Mouse (Mus musculus) kidney, embryonic 16.5 days (tissue): ENCODE data around the gene Rnaseh2b. TPM values are rescaled to one million over a fixed set of nuclear protein-coding genes. Genes with fewer than 3 reads are reported as not detected.

Source experiments
- ATAC-seq: fragments of 200-750 bp; cut with Nextera tagmentation; 2 replicates; pipeline ENCODE4 v1.8.0; 2017; ENCODE audit warnings: moderate TSS enrichment; ENCODE audit not compliant: low FRiP score, low TSS enrichment
- H3K27ac ChIP-seq: fragments of 300-500 bp; sonication (generic); 2 replicates; pipeline ENCODE4 v1.5.1; 2014; ENCODE audit warnings: low read length
- H3K27me3 ChIP-seq: fragments of 300-500 bp; sonication (generic); 2 replicates; pipeline ENCODE4 v1.6.1; 2014; ENCODE audit warnings: low read length, control low read depth, mixed read lengths; ENCODE audit not compliant: insufficient read depth
- H3K36me3 ChIP-seq: fragments of 300-500 bp; sonication (generic); 2 replicates; pipeline ENCODE4 v1.6.1; 2014; ENCODE audit warnings: low read length, control low read depth, mixed read lengths; ENCODE audit not compliant: insufficient read depth
- H3K4me1 ChIP-seq: fragments of 300-500 bp; sonication (generic); 2 replicates; pipeline ENCODE4 v1.6.1; 2014; ENCODE audit warnings: low read length, control low read depth, mixed read lengths; ENCODE audit not compliant: insufficient read depth
- H3K4me2 ChIP-seq: fragments of 300-500 bp; sonication (generic); replicated peaks from 2 replicates; pipeline ENCODE4 v1.6.1; 2014; ENCODE audit warnings: low read depth, low read length
- H3K4me3 ChIP-seq: fragments of 300-500 bp; sonication (generic); 2 replicates; pipeline ENCODE4 v1.5.1; 2014; ENCODE audit warnings: mild to moderate bottlenecking, low read length
- H3K9ac ChIP-seq: fragments of 300-500 bp; sonication (generic); replicated peaks from 2 replicates; pipeline ENCODE4 v1.6.1; 2014; ENCODE audit warnings: low read length
- H3K9me3 ChIP-seq: fragments of 300-500 bp; sonication (generic); 2 replicates; pipeline ENCODE4 v1.6.1; 2016; ENCODE audit warnings: low read length, control low read depth
- WGBS: fragments of 180-500 bp; shearing (Covaris S2); extraction: QIAGEN DNeasy Blood & Tissue Kit; methylation state at CpG from one replicate; pipeline ENCODE4 v1.1.7; 2014; 5-methylcytosine and 5-hydroxymethylcytosine counted together
- polyA plus RNA-seq: library from polyadenylated mRNA; unstranded; fragments of >200 nt; fragmentation: Nextera tagmentation; extraction: Ambion mirVana; gene quantifications from 2 replicates; pipeline ENCODE4 v1.2.1, GENCODE M21; 2015

Rnaseh2b gene
- polyA plus RNA-seq, 1 experiment from 2014 or later: 52.5 TPM

DNA sequence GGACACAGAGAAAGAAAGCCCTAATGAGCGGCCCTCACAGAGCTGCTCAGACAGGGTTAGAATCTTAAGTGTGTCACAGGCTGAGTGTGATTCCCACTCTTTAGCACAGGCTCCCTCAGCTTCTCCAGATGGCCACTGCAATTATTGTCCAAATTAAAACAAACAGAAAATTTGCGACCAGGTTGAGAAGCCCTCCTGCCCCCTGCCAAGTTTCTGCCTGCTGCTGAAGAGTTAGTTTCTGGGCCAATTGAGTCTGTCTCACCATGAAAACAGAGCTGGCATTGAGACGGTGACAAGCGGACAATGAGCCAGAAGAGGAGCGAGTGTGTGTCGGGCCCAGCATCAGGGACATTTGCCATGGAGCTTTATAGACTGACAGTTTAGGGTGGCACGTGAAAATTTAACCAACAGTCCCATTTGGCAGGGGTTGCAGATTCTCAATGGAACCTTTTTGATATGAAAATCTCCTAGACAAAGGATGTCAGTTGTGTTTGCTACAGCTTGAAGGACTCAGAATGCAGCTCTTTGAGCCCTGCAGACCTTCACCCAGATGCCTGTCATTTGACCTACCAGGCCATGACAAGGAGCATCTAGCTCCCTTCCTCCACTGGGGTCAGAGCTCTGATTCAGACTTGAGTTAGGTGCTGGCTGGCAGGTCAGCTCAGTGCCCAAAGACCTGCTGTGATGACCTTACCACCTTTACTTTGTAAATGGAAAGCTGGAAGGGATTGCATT is 123.8 kb downstream of the Rnaseh2b start:
- H3K4me1 ChIP-seq: 0 out of 2 replicates have a peak, but pooled peaks cover 5% of the 10 kb centered on the region
- H3K4me3 ChIP-seq: no peak overlapping the region
- no peak overlapping the region for H3K4me2 ChIP-seq
- no peaks in the 10 kb centered on the region for H3K9me3 ChIP-seq
- H3K9ac ChIP-seq: no peak overlapping the region
- ATAC-seq: no peak
- WGBS: 52% methylated on average over 7 of the region's 7 CpGs
- no peak overlapping the region for H3K27ac ChIP-seq
- no peaks in the 10 kb centered on the region for H3K27me3 ChIP-seq
- no peaks in the 10 kb centered on the region for H3K36me3 ChIP-seq

DNA sequence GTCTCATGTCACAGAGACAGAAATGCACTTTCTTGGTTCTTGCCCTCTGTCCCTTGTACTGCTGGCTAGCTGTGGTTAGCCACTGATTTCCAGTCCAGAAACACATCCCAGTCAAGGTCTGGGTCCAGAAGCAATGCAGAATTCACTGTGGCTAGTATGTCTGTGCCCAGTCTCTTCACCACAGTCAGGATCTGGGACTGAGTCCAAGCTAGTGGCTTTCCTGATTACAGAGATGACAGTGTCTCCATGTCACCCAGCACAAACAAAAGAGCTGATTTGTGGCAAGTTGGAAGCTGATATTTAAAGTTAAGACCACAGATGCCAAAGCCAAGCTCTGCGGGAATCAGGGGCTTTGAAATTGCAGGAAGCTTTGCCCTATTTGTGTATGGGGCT is 124.3 kb downstream of the Rnaseh2b start:
- Histone ChIP-seq H3K27me3 (no peaks in the 10 kb centered on the region), H3K9ac (no peak overlapping the region), H3K4me3 (no peak overlapping the region), H3K4me1 (0 out of 2 replicates have a peak, but pooled peaks cover 5% of the 10 kb centered on the region), H3K36me3 (no peaks in the 10 kb centered on the region), H3K9me3 (no peaks in the 10 kb centered on the region), H3K4me2 (no peak overlapping the region), H3K27ac (no peak overlapping the region)
- no peak for ATAC-seq
- 26% methylated on average over 1 of the region's 1 CpGs for WGBS

DNA sequence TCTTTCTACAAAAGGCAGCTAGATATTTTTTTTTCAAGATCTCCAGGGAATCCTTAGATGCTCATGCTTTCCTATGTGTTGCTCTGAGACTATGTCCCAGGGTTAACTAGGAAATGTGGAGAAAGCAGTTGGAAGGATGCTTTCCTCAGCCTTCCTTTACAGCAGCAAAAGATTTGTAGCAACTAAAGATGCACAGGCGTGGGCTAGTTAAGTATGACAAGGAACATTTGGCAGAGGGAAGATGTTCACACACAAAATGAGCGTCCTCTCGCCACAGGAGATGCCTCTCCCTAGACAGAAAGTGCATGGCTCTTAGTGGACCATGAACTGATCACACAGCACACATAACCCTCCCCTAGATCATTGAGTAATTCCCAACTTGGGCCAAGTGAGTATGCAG is 125.1 kb downstream of the Rnaseh2b start:
- ATAC-seq: no peak
- Histone ChIP-seq H3K9me3 (no peaks in the 10 kb centered on the region), H3K9ac (no peak overlapping the region), H3K4me3 (no peak overlapping the region), H3K36me3 (no peaks in the 10 kb centered on the region), H3K4me1 (0 out of 2 replicates have a peak, but pooled peaks cover 5% of the 10 kb centered on the region), H3K27me3 (no peaks in the 10 kb centered on the region), H3K4me2 (no peak overlapping the region), H3K27ac (no peak overlapping the region)
- WGBS: 79% methylated on average over 3 of the region's 3 CpGs

DNA sequence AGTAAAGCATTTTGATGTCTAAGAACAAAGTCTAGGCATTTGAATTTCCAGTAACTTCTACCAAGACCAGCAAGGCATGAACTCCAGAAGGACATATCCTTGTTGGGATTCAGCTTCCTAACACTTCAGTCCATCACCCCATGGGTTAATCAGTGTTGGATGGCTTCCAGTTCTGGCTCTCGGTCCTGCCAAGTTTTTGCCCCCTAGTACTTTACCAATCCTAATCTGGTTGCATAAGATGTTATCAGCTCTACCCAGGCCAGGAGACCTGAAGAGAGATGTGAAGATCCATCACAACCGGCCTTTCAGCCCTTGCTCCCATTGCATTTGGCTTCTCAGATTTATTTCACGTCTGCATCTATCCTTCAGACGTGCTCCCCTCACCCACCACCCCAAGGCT is 129.9 kb downstream of the Rnaseh2b start:
- no peaks in the 10 kb centered on the region for H3K36me3 ChIP-seq
- no peak overlapping the region for H3K4me2 ChIP-seq
- no peaks in the 10 kb centered on the region for H3K9me3 ChIP-seq
- no peak overlapping the region for H3K9ac ChIP-seq
- no peaks in the 10 kb centered on the region for H3K27me3 ChIP-seq
- H3K4me1 ChIP-seq: no peaks in the 10 kb centered on the region
- H3K27ac ChIP-seq: no peak overlapping the region
- H3K4me3 ChIP-seq: no peak overlapping the region
- 65% methylated on average over 4 of the region's 4 CpGs for WGBS
- no peak for ATAC-seq

Other genes with a start within 250 kb of the Rnaseh2b start
- gene Dleu7, start 458 bp downstream of the Rnaseh2b start, polyA plus RNA-seq: 5.3 and 5.4 TPM in 2 replicates
- gene Gucy1b2, start 163.7 kb downstream of the Rnaseh2b start, polyA plus RNA-seq: not detected in 2 replicates